Mouse (Mus musculus): Measurements from ENCODE around the gene Rrp15.
"Not testable (repeated sequence)": the region's sequence is repeated elsewhere in the genome, so short reads cannot be mapped to it uniquely, and the experiment has no call there.

Gene Rrp15

GRCm38 (mm10) chr1:186748724-186749653 is at the start of gene Rrp15:
Gene Rrp15, minus strand, starts transcription at chr1:186749358.
- DNase-seq (ENCODE audit: low spot score in 2 of 2): peak; percentile 64 to 72

- no peak for DNase-seq (ENCODE audit: low spot score in 2 of 2)
Observed at GRCm38 (mm10) chr1:186797991-186798390, 48.8 kb upstream of the Rrp15 start.

- DNase-seq (ENCODE audit: low spot score in 2 of 2): no peak
Observed at GRCm38 (mm10) chr1:186785359-186785758, 36.2 kb upstream of the Rrp15 start.

GRCm38 (mm10) chr1:186780826-186781225 is 31.7 kb upstream of the Rrp15 start:
- DNase-seq (ENCODE audit: low spot score in 2 of 2): no peak

- DNase-seq (ENCODE audit: low spot score in 2 of 2): no peak
Observed at GRCm38 (mm10) chr1:186773124-186773523, 24.0 kb upstream of the Rrp15 start.

GRCm38 (mm10) chr1:186772547-186773077 is 23.5 kb upstream of the Rrp15 start:
- no peak for DNase-seq (ENCODE audit: low spot score in 2 of 2)

GRCm38 (mm10) chr1:186772005-186772404 is 22.8 kb upstream of the Rrp15 start:
- DNase-seq (ENCODE audit: low spot score in 2 of 2): no peak

- DNase-seq (ENCODE audit: low spot score in 2 of 2): no peak
Observed at GRCm38 (mm10) chr1:186770659-186771058, 21.5 kb upstream of the Rrp15 start.

- no peak for DNase-seq (ENCODE audit: low spot score in 2 of 2)
Observed at GRCm38 (mm10) chr1:186768392-186768791, 19.2 kb upstream of the Rrp15 start.

GRCm38 (mm10) chr1:186763451-186763850 is 14.3 kb upstream of the Rrp15 start:
- DNase-seq (ENCODE audit: low spot score in 2 of 2): not testable (repeated sequence)

GRCm38 (mm10) chr1:186749675-186750283 is 621 bp upstream of the Rrp15 start:
- no peak for DNase-seq (ENCODE audit: low spot score in 2 of 2)

GRCm38 (mm10) chr1:186739828-186740227 is 9.3 kb downstream of the Rrp15 start:
- no peak for DNase-seq (ENCODE audit: low spot score in 2 of 2)

GRCm38 (mm10) chr1:186735537-186735936 is 13.6 kb downstream of the Rrp15 start:
- DNase-seq (ENCODE audit: low spot score in 2 of 2): no peak

- no peak for DNase-seq (ENCODE audit: low spot score in 2 of 2)
Observed at GRCm38 (mm10) chr1:186733052-186733451, 16.1 kb downstream of the Rrp15 start.

- DNase-seq (ENCODE audit: low spot score in 2 of 2): no peak
Observed at GRCm38 (mm10) chr1:186728778-186729177, 20.4 kb downstream of the Rrp15 start.

- no peak for DNase-seq (ENCODE audit: low spot score in 2 of 2)
Observed at GRCm38 (mm10) chr1:186726117-186726516, 23.0 kb downstream of the Rrp15 start.

- no peak for DNase-seq (ENCODE audit: low spot score in 2 of 2)
Observed at GRCm38 (mm10) chr1:186722299-186722698, 26.9 kb downstream of the Rrp15 start.

GRCm38 (mm10) chr1:186721846-186722245 is 27.3 kb downstream of the Rrp15 start:
- DNase-seq (ENCODE audit: low spot score in 2 of 2): peak; percentile 59 to 68

- DNase-seq (ENCODE audit: low spot score in 2 of 2): no peak
Observed at GRCm38 (mm10) chr1:186721166-186721565, 28.0 kb downstream of the Rrp15 start.

GRCm38 (mm10) chr1:186719708-186720107 is 29.4 kb downstream of the Rrp15 start:
- no peak for DNase-seq (ENCODE audit: low spot score in 2 of 2)

GRCm38 (mm10) chr1:186718881-186719280 is 30.3 kb downstream of the Rrp15 start:
- no peak for DNase-seq (ENCODE audit: low spot score in 2 of 2)
